Mouse (Mus musculus) frontal cortex, postnatal 25 days (tissue): ENCODE measurements around the gene Ubfd1.
"Not testable (repeated sequence)": the region's sequence is repeated elsewhere in the genome, so short reads cannot be mapped to it uniquely, and the experiment has no call there.

Experiments
- DNase-seq, 2 experiments: peaks; one replicate each; pipeline ENCODE4 v3.0.0; 2022; ENCODE audit warnings: low spot score in 2 of 2

The Ubfd1 gene

DNA sequence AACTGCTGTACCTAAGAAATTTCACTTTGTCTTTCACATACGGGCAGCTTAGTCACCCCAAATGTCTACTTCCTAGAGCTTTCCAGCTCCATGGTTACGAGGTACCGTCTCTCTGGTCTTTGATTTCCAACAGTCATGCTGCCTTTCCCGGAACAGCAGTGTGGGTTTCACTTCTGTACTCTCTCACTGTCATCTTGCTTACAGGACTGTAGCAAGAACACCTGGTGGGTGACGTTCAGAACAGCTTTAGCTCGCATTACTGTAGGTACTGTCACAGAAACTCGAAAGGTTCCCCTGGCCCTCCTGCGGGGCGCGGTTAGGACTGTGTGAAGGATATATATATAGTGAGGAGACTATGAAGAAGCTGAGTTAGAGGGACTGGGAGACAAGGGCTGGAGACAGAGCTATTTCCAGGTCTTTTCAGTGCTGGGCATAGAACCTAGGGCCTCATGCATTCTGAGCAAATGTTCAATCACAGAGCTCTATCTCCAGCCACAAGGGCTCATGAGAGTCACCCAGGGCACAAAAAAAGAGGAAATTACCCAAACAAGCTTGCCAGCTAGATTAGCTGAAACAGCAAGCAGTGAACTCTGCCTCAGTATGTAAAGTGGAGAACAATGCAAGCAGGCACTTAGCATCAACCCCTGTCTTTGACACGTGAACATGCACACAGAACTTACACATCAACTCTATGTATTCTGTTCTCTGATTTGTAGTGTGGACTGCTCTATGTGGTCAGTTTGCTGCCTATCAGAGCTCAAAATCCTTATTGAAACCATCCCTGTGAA, 20.4 kb downstream of the Ubfd1 start:
- no peak for DNase-seq

DNA sequence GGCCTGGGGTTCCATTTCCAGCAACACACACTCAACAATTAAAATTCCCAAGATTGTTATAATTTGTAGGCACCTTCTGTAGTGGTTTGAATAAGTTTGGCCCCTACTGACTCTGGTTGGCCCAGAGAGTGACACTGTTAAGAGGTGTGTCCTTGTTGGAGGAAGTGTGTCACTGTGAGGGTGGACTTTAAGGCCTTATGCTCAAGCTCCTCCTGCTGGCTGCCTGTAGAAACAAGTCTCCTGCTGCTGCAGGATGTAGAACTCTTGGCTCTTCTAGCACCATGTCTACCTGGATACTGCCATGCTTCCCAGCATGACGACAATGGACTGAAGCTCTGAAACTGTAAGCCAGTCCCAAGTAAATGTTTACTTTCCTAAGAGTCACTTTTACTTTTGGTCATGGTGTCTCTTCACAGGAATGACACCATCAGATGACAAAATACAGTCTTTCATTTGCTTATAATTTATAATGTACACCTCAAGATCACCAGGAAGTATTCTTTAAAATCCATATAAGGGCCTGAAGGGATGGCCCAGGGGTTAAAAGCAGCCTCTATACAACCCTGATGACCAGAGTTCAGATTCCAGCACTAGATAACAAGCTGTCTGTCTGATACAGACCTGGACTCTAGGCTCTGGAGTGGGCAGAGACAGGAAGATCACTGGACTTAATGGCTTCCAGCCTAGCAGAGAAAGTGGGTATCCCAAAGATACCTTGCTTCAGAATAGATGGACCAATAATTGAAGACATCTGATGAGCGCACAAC, 27.8 kb downstream of the Ubfd1 start:
- DNase-seq: no peak

DNA sequence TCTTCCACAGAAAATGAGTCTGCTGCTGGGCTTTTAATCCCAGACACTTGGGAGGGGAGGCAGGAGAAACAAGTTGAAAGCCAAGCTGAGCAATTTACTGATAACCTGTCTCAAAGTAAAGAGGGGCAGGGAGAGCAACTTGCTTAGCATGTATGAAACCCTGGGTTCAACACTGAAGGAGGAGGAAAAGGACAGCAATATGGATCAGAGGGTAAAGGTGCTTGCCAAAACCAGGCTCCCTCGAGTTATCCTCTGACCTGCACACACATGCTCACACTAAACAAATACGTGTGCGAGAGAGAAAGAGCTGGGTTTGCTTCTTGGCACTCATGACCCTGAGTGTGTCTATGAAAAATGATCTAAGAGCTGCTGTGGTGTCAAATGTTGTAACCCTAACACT, 31.0 kb downstream of the Ubfd1 start:
- no peak for DNase-seq

DNA sequence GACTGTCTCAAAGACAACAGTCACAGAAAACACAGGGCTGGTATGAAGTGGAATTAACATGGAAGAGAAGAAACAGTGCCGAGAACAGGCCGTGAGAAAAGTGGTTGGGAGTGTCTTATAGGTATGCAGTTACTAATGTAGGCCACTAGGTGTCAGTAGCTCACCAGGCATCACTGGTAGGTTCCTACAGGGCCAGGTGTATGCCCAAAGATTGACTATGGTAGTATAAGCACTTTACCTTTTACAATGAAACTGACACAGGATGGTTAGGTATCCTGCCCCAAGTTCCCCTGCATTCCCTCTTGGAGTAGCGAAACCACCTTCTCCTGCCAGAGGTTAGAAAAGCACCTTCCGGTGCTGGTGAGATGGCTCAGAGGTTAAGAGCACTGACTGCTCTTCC, 32.2 kb downstream of the Ubfd1 start:
- DNase-seq: no peak

DNA sequence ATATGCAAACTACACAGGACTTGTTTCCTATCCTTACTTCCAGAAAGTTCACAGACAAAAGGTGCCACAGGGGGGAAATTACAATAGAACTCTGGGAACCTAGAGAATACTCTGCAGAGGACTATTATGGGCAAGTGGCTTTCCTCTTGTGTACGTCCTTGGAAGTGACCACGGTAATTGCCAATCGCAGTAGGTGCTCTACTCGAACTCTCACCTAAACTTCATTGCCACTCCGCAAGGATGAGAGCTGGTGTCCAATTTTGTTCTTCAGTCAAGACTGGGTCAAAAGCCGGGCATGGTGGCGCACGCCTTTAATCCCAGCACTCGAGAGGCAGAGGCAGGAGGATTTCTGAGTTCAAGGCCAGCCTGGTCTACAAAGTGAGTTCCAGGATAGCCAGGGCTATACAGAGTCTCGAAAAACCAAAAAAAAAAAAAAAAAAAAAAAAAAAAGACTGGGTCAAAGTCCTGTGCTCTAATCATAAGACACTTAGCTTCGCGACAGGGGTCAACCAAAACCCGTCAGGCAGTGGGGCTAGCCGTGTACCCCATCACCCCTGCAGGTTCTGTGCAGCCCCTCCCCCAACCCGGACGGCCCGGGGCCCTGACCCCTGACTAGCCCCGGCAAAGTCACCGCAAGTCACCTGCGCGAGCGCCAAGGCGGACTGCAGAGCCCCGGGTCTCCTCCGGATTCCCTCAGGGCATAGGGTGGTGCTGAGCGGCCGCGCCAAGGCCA, 34.2 kb downstream of the Ubfd1 start:
- DNase-seq: not testable (repeated sequence)

DNA sequence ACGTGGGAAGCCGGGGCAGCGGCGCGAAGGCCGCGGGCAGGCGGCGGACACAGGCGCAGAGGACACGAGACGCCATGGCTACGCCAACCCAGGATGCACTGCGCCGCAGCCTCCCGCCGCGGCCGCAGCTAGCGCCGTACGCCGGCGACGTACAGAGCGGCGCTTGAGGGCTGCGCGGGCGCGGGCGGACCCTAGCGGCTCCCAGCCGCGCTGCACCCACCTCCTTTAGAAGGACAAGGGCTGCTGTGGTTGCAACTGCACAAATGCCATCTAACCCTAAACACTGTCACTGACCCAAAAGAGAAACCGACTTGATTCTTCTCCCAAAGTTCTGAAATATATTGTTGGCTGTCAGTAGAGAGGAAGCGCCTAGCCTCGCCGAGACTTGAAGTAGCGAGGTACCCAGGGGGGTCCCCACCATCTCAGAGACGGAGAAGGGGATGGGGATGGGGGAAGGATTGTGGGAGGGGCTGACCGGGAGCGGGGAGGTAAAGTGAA, 34.8 kb downstream of the Ubfd1 start, which contains the start of gene Ndufab1:
Gene Ndufab1 (minus strand): TSS at position 140 of the 498 bp plus-strand sequence.
- peak; percentile 70 to 81 for DNase-seq

DNA sequence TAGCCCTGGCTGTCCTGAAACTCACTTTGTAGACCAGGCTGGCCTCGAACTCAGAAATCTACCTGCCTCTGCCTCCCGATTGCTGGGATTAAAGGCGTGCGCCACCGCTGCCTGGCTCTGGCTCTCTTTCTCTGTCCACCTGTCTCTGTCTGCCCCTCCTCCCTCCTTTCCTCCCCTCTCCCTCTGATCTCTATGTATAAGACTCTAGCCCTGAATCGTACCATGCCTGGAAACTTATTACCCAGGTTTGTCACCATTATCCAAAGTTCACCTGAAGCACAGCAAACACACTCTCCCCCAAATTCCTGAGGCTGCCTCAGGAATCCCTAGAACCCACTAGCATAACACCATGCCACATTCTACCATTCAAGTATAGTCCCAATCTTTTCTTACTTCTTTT, 41.2 kb downstream of the Ubfd1 start:
- DNase-seq: no peak

DNA sequence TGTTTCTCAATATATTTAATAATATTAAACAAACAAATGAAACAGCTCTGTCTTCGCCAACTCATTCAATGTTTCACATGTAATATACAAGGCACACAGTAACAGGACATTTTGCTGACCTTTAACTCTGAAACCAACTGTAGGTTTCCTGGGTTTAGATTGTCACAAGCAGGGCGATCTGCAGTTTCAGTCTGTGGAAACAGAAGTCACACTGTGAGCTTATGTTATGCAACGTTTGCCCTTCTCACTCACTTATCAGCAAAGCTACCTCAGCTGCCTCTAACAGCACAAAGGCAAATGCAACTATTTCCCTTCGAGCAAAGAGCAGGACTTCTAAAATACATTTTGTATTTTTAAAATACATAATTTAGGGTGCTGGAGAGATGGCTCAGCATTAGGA, 56.5 kb downstream of the Ubfd1 start:
- no peak for DNase-seq

DNA sequence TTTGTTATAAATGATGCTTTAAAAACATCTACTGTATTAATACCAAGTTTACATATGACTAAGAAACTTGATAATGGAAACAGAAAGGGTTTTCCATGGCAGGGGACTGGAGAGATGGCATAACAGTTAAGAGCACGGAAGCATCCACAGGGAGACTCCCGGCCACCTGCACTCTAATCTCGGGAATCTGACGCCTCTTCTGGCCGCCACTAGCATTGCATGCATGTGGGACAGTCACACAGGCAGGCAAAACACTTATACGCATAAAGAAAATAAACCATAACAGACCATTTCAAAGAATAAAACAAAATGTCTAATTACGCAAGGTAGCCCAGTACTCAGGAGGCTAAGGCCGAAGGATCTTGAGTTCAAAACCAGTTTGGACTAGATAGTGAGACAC, 58.7 kb downstream of the Ubfd1 start:
- no peak for DNase-seq

DNA sequence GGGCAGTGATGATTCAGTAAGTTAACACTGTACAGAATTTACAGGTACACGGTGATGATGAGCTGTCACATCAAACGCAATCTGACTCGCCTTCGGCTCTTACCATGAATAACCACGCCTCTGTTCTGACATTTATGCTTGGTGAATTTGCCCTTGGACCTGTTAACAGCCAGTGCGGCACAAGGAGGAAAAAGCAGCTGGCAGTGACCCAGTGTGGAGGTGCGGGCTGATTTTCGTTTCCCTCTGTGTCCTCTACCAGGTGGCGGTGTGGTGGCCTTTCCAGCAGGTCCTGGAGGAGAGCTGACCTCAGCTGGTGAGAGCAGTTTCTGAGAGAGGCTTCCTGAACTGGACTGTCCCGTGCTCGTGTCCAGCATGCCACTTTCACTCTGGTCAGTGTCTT, 60.0 kb downstream of the Ubfd1 start:
- DNase-seq: no peak
